Mouse (Mus musculus): ENCODE data around the gene Tex50. TPM values are rescaled to one million over a fixed set of nuclear protein-coding genes. Genes with fewer than 3 reads are reported as not detected.
A peak's percentile ranks its signal among the peaks of the same experiment; 100 is the strongest.

Gene Tex50
- polyA plus RNA-seq, 1 experiment from 2014 or later = 1.4 TPM

DNA sequence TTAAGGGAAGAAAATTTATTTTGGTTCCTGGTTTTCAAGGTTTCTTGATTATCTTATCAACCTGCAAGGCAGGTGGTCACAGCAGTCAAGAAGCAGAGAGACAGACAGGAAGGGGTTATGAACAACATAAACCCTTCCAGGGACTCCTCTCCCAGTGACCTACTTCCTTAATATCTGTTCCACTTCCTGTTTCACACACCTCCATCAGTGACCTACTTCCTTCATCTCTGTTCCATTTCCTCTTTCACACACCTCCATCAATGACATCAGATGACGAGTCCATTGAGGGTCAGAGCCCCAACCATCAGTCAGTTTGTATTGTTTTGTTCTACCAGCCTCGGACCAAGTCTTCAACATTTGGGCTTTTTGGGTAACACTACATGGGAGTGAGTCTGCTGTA, 19.6 kb downstream of the Tex50 start:
- H3K36me3 ChIP-seq (ENCODE audit: control insufficient read depth, insufficient read depth) = no peaks in the 10 kb centered on the region
- H3K27me3 ChIP-seq (replicated peaks; ENCODE audit: control insufficient read depth, insufficient read depth, low read length) = no peaks in the 10 kb centered on the region
- WGBS = 91% methylated on average over 2 of the region's 2 CpGs
- H3K4me2 ChIP-seq (ENCODE audit: low read length) = no peak overlapping the region
- no peak overlapping the region for H3K27ac ChIP-seq (ENCODE audit: low read length)
- no peak overlapping the region for H3K9ac ChIP-seq (replicated peaks; ENCODE audit: low read depth, low read length)
- H3K4me3 ChIP-seq (replicated peaks; ENCODE audit: low read length) = no peak overlapping the region
- no peak for ATAC-seq
- no peaks in the 10 kb centered on the region for H3K9me3 ChIP-seq (ENCODE audit: control insufficient read depth, low read length)
- peaks cover 9% of the 10 kb centered on the region for H3K4me1 ChIP-seq (replicated peaks; ENCODE audit: control insufficient read depth, insufficient read depth, low read length)

DNA sequence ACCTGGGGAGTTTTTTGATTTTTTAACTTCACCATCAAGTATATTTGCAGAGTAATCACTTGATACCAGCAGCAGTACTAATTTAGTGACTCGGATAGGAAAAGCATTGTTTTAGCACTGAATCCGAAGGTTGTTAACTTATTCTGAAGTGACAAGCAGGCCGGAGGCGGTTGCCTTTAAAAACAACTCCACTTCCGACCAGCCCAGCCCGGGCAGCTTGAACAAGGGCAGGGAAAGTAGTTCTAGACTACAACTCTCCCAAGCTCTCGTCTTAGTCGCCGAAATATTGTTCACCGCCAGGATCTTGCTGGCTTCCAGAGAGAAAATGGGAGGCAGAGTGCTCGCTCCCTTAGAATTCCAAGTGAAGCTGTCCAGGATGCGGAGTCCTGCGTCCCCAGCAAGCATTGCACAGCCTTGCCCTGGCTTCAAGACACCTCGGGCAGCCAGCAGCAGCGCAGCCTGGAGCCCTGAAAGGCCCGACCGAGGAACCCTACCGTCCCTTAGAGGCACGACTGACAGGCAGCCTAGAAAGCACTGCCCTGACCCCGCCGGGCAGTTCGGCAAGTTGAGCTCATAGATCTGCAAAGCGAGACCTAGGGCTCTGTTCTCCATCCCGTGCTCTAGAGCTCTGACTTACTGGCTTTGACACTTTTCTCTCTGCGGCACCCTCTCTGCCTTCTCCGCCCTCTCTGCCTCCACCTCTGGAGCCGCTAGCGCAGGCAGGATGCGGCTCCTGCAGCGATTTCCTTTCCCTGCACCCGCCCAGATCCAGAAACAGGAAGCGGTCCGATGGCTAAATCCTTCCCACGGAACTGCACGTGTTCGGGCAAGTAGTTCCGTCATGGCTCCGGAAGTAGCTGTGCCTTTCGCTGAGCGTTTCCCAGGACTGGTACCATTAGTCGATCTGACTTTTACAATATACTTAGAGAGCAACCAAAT, 28.1 kb downstream of the Tex50 start, which contains the start of gene Klhl20:
Gene Klhl20, minus strand, starts transcription at position 786 of the 939 bp plus-strand sequence.
- peak; percentile 99 for ATAC-seq
- 2% methylated on average over 41 of the region's 41 CpGs for WGBS
- H3K4me1 ChIP-seq (replicated peaks; ENCODE audit: control insufficient read depth, insufficient read depth, low read length) = peaks cover 13% of the 10 kb centered on the region
- H3K27me3 ChIP-seq (replicated peaks; ENCODE audit: control insufficient read depth, insufficient read depth, low read length) = no peaks in the 10 kb centered on the region
- peak within 1 kb of the TSS; percentile 79 for H3K9ac ChIP-seq (replicated peaks; ENCODE audit: low read depth, low read length)
- H3K9me3 ChIP-seq (ENCODE audit: control insufficient read depth, low read length) = no peaks in the 10 kb centered on the region
- H3K4me2 ChIP-seq (ENCODE audit: low read length) = peak within 1 kb of the TSS; percentile 88
- H3K4me3 ChIP-seq (replicated peaks; ENCODE audit: low read length) = peak within 1 kb of the TSS; percentile 95
- peak within 1 kb of the TSS; percentile 82 for H3K27ac ChIP-seq (ENCODE audit: low read length)
- no peaks in the 10 kb centered on the region for H3K36me3 ChIP-seq (ENCODE audit: control insufficient read depth, insufficient read depth)

DNA sequence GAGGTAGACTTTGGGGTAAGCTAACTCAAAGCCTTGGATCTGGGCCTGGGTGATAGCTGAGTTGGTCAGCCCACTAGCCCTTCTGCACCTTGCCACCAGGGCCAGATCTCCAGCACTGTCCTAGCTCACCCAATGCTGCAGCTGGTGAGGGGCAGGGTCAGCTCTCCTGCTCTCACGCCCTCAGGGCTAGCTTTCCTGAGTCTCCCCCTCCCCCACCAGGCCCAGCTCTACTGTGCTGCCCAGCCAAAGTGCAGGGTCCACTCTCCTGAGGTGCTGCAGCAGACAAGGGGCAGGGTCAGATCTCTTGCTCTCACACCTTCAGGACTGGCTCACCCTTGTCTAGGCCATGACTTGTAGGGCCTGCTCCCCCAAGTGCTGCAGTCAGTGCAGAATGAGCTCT, 32.7 kb downstream of the Tex50 start:
- no peak overlapping the region for H3K4me3 ChIP-seq (replicated peaks; ENCODE audit: low read length)
- H3K4me1 ChIP-seq (replicated peaks; ENCODE audit: control insufficient read depth, insufficient read depth, low read length) = peaks cover 13% of the 10 kb centered on the region
- H3K36me3 ChIP-seq (ENCODE audit: control insufficient read depth, insufficient read depth) = no peaks in the 10 kb centered on the region
- no peaks in the 10 kb centered on the region for H3K9me3 ChIP-seq (ENCODE audit: control insufficient read depth, low read length)
- H3K27me3 ChIP-seq (replicated peaks; ENCODE audit: control insufficient read depth, insufficient read depth, low read length) = no peaks in the 10 kb centered on the region
- H3K9ac ChIP-seq (replicated peaks; ENCODE audit: low read depth, low read length) = no peak overlapping the region
- H3K27ac ChIP-seq (ENCODE audit: low read length) = no peak overlapping the region
- no peak for ATAC-seq
- 77% methylated on average over 1 of the region's 1 CpGs for WGBS
- no peak overlapping the region for H3K4me2 ChIP-seq (ENCODE audit: low read length)

DNA sequence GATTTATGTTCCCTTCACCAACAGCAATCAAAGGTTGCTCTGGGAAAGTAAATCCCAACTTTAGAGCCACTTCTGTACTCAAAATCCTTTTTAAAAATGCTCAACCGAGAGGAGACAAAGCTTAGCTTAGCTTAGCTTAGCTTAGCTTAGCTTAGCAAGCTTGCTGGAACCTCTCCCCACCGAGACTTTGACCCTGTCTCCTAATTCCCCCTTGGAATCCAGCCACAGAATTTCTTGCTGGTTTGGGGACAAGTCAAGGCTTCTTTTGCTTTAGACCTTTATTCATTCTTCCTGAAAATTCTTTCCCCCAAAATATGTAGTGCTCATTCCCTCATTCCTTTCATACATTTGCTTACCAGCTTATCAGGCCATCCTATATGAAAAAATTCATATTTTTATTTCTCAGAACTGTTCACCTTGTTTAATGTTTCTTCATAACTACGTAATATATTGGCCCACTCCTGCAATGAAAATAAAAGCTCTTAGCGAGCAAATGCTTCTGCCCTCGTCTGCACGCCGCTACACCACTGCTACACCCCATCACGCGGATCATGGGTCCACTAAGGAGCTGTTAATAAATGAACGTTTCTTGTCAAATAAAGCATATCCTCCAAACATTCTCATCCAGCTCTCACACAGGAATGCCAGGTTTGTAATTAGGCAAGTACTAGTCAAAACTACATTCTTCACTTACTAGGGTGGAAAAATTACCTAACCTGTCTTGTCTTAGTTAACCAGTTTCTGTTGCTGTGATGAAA, 36.3 kb downstream of the Tex50 start:
- no peaks in the 10 kb centered on the region for H3K4me1 ChIP-seq (replicated peaks; ENCODE audit: control insufficient read depth, insufficient read depth, low read length)
- no peak overlapping the region for H3K27ac ChIP-seq (ENCODE audit: low read length)
- H3K36me3 ChIP-seq (ENCODE audit: control insufficient read depth, insufficient read depth) = no peaks in the 10 kb centered on the region
- H3K4me2 ChIP-seq (ENCODE audit: low read length) = no peak overlapping the region
- no peaks in the 10 kb centered on the region for H3K9me3 ChIP-seq (ENCODE audit: control insufficient read depth, low read length)
- no peak for ATAC-seq
- no peaks in the 10 kb centered on the region for H3K27me3 ChIP-seq (replicated peaks; ENCODE audit: control insufficient read depth, insufficient read depth, low read length)
- WGBS = 87% methylated on average over 10 of the region's 10 CpGs
- H3K9ac ChIP-seq (replicated peaks; ENCODE audit: low read depth, low read length) = no peak overlapping the region
- H3K4me3 ChIP-seq (replicated peaks; ENCODE audit: low read length) = no peak overlapping the region

DNA sequence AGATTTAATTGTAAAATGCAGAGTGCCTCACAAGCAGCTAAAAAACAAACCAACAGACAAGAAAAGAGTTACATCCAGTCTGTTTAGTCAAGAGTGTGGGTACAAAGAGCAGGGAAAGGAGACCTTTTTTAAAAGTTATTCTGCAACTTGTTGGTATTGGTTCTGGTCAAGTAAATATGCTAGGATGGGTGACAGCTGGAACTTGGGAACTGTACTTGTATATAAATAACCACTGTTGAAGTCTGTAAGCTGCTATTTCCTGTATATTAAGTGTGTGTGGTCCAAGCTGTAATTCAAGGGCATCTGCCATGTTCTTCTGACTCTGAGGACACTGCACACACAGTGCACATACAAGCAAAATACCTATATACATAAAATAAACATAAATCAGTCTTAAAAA, 44.5 kb downstream of the Tex50 start:
- Histone ChIP-seq H3K9me3 (ENCODE audit: control insufficient read depth, low read length) (no peaks in the 10 kb centered on the region), H3K4me1 (replicated peaks; ENCODE audit: control insufficient read depth, insufficient read depth, low read length) (no peaks in the 10 kb centered on the region), H3K27me3 (replicated peaks; ENCODE audit: control insufficient read depth, insufficient read depth, low read length) (no peaks in the 10 kb centered on the region), H3K9ac (replicated peaks; ENCODE audit: low read depth, low read length) (no peak overlapping the region), H3K27ac (ENCODE audit: low read length) (no peak overlapping the region), H3K4me2 (ENCODE audit: low read length) (no peak overlapping the region), H3K4me3 (replicated peaks; ENCODE audit: low read length) (no peak overlapping the region), H3K36me3 (ENCODE audit: control insufficient read depth, insufficient read depth) (peaks cover under 1% of the 10 kb centered on the region; the same call in 1 of the 2 replicates)
- no peak for ATAC-seq

DNA sequence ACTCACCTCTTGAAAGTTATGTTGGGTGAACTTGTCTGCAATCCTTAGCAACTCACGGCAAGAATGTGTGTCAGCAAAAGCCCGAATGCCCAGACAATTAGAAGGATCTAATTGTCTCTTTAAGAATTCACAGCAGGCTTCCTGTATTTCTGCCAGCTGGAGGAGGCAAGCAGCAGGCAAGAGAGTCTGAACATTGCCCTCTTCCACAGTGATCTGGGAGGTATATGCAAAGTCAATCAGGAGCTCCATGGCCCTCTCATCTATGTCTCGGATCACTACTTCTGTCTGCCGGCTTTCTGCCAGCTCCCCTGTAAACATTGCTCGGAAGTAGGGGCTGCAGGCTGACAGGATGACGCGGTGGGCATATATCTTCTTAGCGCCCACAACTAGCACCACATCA, 49.9 kb downstream of the Tex50 start:
- WGBS = 80% methylated on average over 8 of the region's 8 CpGs
- Histone ChIP-seq H3K36me3 (ENCODE audit: control insufficient read depth, insufficient read depth) (peaks cover 20% of the 10 kb centered on the region), H3K27ac (ENCODE audit: low read length) (no peak overlapping the region), H3K4me1 (replicated peaks; ENCODE audit: control insufficient read depth, insufficient read depth, low read length) (no peaks in the 10 kb centered on the region), H3K9ac (replicated peaks; ENCODE audit: low read depth, low read length) (no peak overlapping the region), H3K4me2 (ENCODE audit: low read length) (no peak overlapping the region), H3K9me3 (ENCODE audit: control insufficient read depth, low read length) (no peaks in the 10 kb centered on the region), H3K27me3 (replicated peaks; ENCODE audit: control insufficient read depth, insufficient read depth, low read length) (no peaks in the 10 kb centered on the region), H3K4me3 (replicated peaks; ENCODE audit: low read length) (no peak overlapping the region)
- ATAC-seq = no peak

Other genes with a start within 250 kb of the Tex50 start
- 3.0 and 3.5 TPM in 2 replicates for gene Serpinc1, start 180.7 kb downstream of the Tex50 start, polyA plus RNA-seq (2015; fragmentation: Nextera tagmentation; extraction: Ambion mirVana)
- gene Zbtb37, start 124.5 kb downstream of the Tex50 start, polyA plus RNA-seq (2015; fragmentation: Nextera tagmentation; extraction: Ambion mirVana) = 14.3 and 16.9 TPM in 2 replicates
- 34.8 and 37.6 TPM in 2 replicates for gene Dars2, start 88.7 kb downstream of the Tex50 start, polyA plus RNA-seq (2015; fragmentation: Nextera tagmentation; extraction: Ambion mirVana)
- gene Cenpl, start 88.6 kb downstream of the Tex50 start, polyA plus RNA-seq (2015; fragmentation: Nextera tagmentation; extraction: Ambion mirVana) = 17.1 and 17.7 TPM in 2 replicates
- 22.4 and 23.4 TPM in 2 replicates for gene Klhl20, start 27.8 kb downstream of the Tex50 start, polyA plus RNA-seq (2015; fragmentation: Nextera tagmentation; extraction: Ambion mirVana)
- gene Ankrd45, start 16.6 kb downstream of the Tex50 start, polyA plus RNA-seq (2015; fragmentation: Nextera tagmentation; extraction: Ambion mirVana) = 25.5 and 29.6 TPM in 2 replicates
- gene Prdx6, start 91.9 kb upstream of the Tex50 start, polyA plus RNA-seq (2015; fragmentation: Nextera tagmentation; extraction: Ambion mirVana) = 214 and 245 TPM in 2 replicates
- not detected in 2 replicates for gene Tnfsf4, start 236.1 kb upstream of the Tex50 start, polyA plus RNA-seq (2015; fragmentation: Nextera tagmentation; extraction: Ambion mirVana)